11 mouse cellular contexts compared by ENCODE assay signal in genomic region chr9:121600201-121600860, GRCm38 (mm10). TPM values are rescaled to one million over a fixed set of nuclear protein-coding genes. Genes with fewer than 3 reads are reported as not detected.
A peak's percentile ranks its signal among the peaks of the same experiment; 100 is the strongest.
DNase-seq lines count a peak whose midpoint lies in the region; TF ChIP-seq lines count a peak whose summit lies in the region.
"Had no signal": no experiment of that assay in that cellular context is flagged by ENCODE, and none has a peak within 500 bp of the region (broad histone marks: within the 10 kb centered on the region; RNA-seq: fewer than 3 reads in every experiment).

No protein-coding gene starts in this region.

- H3K27ac ChIP-seq in layer of hippocampus, adult 2 months: peak overlapping the region; percentile 82

- DNase-seq in cerebellum, postnatal 10 days: peak; percentile 41 to 42
- no peak for DNase-seq in cerebellum, adult 18-20 months
- DNase-seq in layer of hippocampus, adult 2 months (ENCODE audit: low spot score in 2 of 2): peak in 1 of 2 experiments; percentile 48
- no peak for DNase-seq in layer of hippocampus, adult 11-12 months (ENCODE audit: low spot score)
- peak; percentile 51 to 82 for DNase-seq in frontal cortex, postnatal 36 days (ENCODE audit: low spot score in 2 of 2)
- peak; percentile 56 for DNase-seq in right cerebral cortex, postnatal 25 days
- DNase-seq in thymus, postnatal 0 days (ENCODE audit: low spot score): no peak
- no peak for DNase-seq in natural killer cell, adult 2 months (ENCODE audit: low spot score in 2 of 2)

- TF ChIP-seq CTCF in layer of hippocampus, adult 2 months (conservative IDR thresholded peaks at IDR 0.05): no peak

- H3K4me3 ChIP-seq in layer of hippocampus, adult 2 months: no peak overlapping the region; the same call in 1 of the 2 replicates

RNA-seq across cellular contexts. Expression of gene Lyzl4, which starts 41.6 kb away (rescaled TPM):
- 1 to 10 TPM in 1 of 2 experiments, under 1 TPM in 1; 0.76 to 1.5 TPM for total RNA-seq in layer of hippocampus, adult 2 months (2021)
- polyA plus RNA-seq in thymus, postnatal 0 days (2015; fragmentation: Nextera tagmentation; extraction: Ambion mirVana): 1.2 and 1.3 TPM in 2 replicates
- total RNA-seq: heart, adult 18-20 months had no signal
- polyA plus RNA-seq: hindbrain, embryonic 11.5 days; limb, embryonic 11.5 days had no signal

RNA-seq across cellular contexts. Expression of gene Vipr1, which starts 42.2 kb away (rescaled TPM):
- 10 to 100 TPM; 18.7 to 21.2 TPM for total RNA-seq in layer of hippocampus, adult 2 months (2021)
- polyA plus RNA-seq in thymus, postnatal 0 days (2015; fragmentation: Nextera tagmentation; extraction: Ambion mirVana): 1.3 and 1.4 TPM in 2 replicates

Comparison
In these comparisons a context has a peak if more than half of its experiments do, and no peak if none do; other contexts are left out.
1. DNase-seq: peak in cerebellum, postnatal 10 days (2 of 2), frontal cortex, postnatal 36 days (2 of 2) and right cerebral cortex, postnatal 25 days (single experiment); none in cerebellum, adult 18-20 months (0 of 2), layer of hippocampus, adult 11-12 months (single experiment), thymus, postnatal 0 days (single experiment) and natural killer cell, adult 2 months (0 of 2).